Mouse (Mus musculus): ENCODE measurements at regions not wholly inside any gene's neighbourhood (a gene's known extent, or its start where the extent isn't known, plus 50 kb on each side); places are given as distances from the start of the nearest gene placed in this dataset.

GRCm38 (mm10) chr10:48877477-48878473 is 910.8 kb downstream of the Grik2 start:
- H3K27ac ChIP-seq (ENCODE audit: low read length): no peak overlapping the region
- H3K9ac ChIP-seq (replicated peaks; ENCODE audit: low read depth, low read length): no peak overlapping the region
- no peak overlapping the region for H3K4me3 ChIP-seq (replicated peaks; ENCODE audit: low read length)
- H3K36me3 ChIP-seq (ENCODE audit: control insufficient read depth, insufficient read depth): no peaks in the 10 kb centered on the region
- peak; percentile 75 for ATAC-seq
- H3K9me3 ChIP-seq (ENCODE audit: control insufficient read depth, low read length): no peaks in the 10 kb centered on the region
- H3K27me3 ChIP-seq (replicated peaks; ENCODE audit: control insufficient read depth, insufficient read depth, low read length): no peaks in the 10 kb centered on the region
- H3K4me2 ChIP-seq (ENCODE audit: low read length): no peak overlapping the region
- WGBS: 62% methylated on average over 8 of the region's 8 CpGs
- H3K4me1 ChIP-seq (replicated peaks; ENCODE audit: control insufficient read depth, insufficient read depth, low read length): no peaks in the 10 kb centered on the region

DNA sequence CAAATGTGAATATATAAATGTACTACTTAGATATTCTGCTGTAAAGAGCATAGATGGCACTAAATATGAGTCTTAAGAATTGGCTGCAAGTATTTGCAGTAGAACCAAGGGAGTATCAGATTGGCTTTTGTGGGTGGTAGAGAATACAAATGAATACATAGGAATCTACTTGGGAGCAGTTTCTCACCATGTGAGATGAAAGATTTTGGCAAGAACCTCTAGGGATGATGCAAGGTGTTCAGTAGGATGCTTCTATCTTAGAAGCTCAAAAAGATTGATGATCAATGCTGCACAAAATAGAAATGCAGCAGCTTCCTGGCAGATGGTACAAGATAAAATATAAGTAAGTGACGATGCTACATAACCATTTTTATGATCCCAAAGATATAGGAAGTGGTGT is 915.6 kb downstream of the Grik2 start:
- Histone ChIP-seq H3K27me3 (replicated peaks; ENCODE audit: control insufficient read depth, insufficient read depth, low read length) (no peaks in the 10 kb centered on the region), H3K4me1 (replicated peaks; ENCODE audit: control insufficient read depth, insufficient read depth, low read length) (no peaks in the 10 kb centered on the region), H3K9me3 (ENCODE audit: control insufficient read depth, low read length) (no peaks in the 10 kb centered on the region), H3K36me3 (ENCODE audit: control insufficient read depth, insufficient read depth) (no peaks in the 10 kb centered on the region), H3K9ac (replicated peaks; ENCODE audit: low read depth, low read length) (no peak overlapping the region), H3K4me3 (replicated peaks; ENCODE audit: low read length) (no peak overlapping the region), H3K4me2 (ENCODE audit: low read length) (no peak overlapping the region), H3K27ac (ENCODE audit: low read length) (no peak overlapping the region)
- 93% methylated on average over 1 of the region's 1 CpGs for whole genome bisulfite sequencing
- no peak for ATAC-seq

Data from forebrain, embryonic 16.5 days (tissue).